Mouse (Mus musculus) CD4-positive helper T cell, adult 2 months (primary cell): ENCODE data around the gene Znrd1.

Experiments
- DNase-seq: peaks from one replicate; pipeline ENCODE4 v3.0.0-alpha.2; 2012; ENCODE audit warnings: low read depth, missing footprints, low spot score

Gene Znrd1

GRCm38 (mm10) chr17:36927496-36928120, 30.8 kb downstream of the Znrd1 start:
- no peak for DNase-seq

DNA sequence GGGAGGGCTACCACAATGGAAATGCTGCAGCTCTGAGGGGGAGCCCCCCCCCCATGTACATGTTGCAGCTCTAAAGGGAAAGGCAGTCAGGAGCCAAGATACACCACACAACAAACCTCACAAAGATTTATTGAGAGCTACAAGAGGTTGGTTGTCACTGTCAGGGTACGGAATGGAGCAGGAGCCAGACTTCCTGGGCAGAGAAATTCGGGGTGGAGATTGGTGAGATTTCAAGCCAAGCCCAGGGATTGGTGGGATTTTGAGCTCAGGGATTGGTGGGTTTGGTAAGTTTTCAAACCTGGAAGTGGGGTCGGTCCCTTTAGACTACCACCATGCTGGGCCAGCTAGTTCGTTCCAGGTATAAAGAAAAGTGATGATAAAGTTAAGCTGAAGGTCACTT, 34.9 kb downstream of the Znrd1 start:
- DNase-seq: no peak

DNA sequence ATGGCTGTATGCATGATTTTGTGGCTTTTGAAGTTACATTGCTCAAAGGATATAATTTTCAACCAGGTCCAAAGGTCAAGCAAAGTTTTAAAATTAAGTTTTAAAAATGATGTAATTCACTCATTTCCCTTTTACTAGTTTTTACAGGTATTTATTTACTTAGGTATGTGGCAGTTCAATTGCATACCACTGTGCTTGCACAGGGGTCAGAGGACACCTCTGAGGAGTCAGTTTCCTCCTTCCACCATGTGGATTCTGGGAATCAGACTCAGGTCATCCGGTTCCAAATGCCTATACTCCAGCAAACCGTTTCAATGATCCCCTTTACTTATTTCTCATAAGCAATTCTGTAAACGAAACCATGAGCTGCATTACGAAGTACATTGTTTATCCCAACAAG, 35.6 kb downstream of the Znrd1 start:
- DNase-seq: no peak

- no peak for DNase-seq
Measured at GRCm38 (mm10) chr17:36920239-36920638, 38.1 kb downstream of the Znrd1 start.

GRCm38 (mm10) chr17:36915076-36915475, 43.3 kb downstream of the Znrd1 start:
- peak; percentile 51 for DNase-seq

- DNase-seq: peak; percentile 78
Measured at GRCm38 (mm10) chr17:36914108-36914507, 44.3 kb downstream of the Znrd1 start.

DNA sequence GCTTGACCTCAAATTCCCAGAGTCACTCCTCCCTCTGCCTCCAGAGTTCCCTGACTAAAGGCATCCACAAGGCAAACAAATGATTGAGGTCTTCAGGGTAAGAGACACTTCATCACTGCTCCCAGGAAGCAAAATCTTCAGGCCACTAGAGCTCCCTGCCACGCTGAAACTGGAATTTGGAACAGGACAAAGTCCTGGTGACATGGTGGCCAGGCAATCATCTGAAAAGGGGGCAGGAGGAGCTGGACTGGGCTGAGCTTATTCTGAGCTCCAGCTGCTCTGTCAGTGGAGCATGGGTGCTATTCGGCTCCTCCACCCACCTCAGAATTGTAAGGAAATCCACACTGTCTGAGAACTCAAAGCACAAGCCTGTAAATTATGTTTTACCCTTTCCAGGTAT, 46.3 kb downstream of the Znrd1 start:
- DNase-seq: no peak

DNA sequence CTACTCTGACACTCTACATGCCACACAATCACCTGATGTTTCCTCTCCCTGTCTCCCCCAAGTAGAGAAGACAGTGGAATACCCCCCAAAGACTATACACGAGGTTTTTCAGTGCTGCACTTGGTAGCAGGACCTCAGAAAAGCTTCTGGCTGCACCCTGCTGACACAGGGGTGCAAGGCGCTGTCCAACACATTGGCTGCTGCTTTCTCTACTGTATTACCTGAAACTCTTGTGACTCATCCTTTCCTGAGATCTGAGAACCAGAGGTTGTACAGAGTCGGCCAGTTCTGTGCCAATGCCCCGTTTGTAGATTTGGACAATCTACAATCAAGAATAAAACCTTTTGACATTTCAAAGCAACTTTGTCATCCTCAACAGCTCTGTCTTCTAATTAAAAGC, 48.6 kb downstream of the Znrd1 start:
- DNase-seq: no peak

DNA sequence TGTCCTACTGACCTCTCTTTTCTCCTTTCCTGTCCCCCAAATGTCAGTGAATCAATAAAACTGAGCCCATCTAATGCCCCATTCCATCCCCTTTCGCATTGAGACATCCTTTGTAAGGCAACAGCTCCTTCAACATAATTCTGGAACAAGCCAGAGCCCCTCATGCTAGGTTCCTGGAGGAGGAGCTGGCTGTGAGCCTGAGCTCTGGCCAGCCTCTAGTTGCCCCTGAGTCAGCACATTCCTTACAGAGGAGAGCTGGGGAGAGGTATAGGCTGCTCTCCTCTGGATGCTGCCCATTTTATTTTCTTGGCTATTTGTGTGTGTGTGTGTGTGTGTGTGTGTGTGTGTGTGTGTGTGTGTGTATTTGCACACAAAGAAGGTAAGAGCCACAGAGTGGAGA, 50.1 kb downstream of the Znrd1 start:
- DNase-seq: no peak
